Mouse (Mus musculus) megakaryocyte, embryonic 14.5 days (primary cell): ENCODE results near the gene Ddx5. TPM values are rescaled to one million over a fixed set of nuclear protein-coding genes. Genes with fewer than 3 reads are reported as not detected.

Experiments used
- H3K27me3 ChIP-seq: replicated peaks from 2 replicates; pipeline ENCODE3; 2012; ENCODE audit warnings: inconsistent platforms
- H3K36me3 ChIP-seq: replicated peaks from 2 replicates; pipeline ENCODE3; 2012; ENCODE audit warnings: low read length, inconsistent platforms, mixed read lengths
- H3K4me1 ChIP-seq: 2 replicates; pipeline ENCODE4 v1.6.1; 2012; ENCODE audit warnings: inconsistent platforms
- H3K4me3 ChIP-seq: replicated peaks from 2 replicates; pipeline ENCODE3; 2012; ENCODE audit warnings: moderate library complexity, mild to moderate bottlenecking, inconsistent platforms
- H3K9me3 ChIP-seq: 2 replicates; pipeline ENCODE4 v1.6.1; 2012; ENCODE audit warnings: inconsistent platforms
- FLI1 ChIP-seq: IDR thresholded peaks from 2 replicates; pipeline ENCODE4 v1.6.1; 2012; ENCODE audit warnings: low read length, inconsistent platforms, mixed read lengths
- GATA1 ChIP-seq: IDR thresholded peaks from 3 replicates; pipeline ENCODE4 v1.6.1; 2012; ENCODE audit warnings: mixed read lengths, low read length, inconsistent platforms, borderline replicate concordance
- polyA plus RNA-seq: library from polyadenylated mRNA; stranded (reverse); fragments of >175 nt; gene quantifications from 2 replicates; pipeline ENCODE4 v1.2.3, GENCODE M21; 2012; ENCODE audit warnings: low replicate concordance; ENCODE audit not compliant: insufficient read depth

The Ddx5 gene
- polyA plus RNA-seq, 1 experiment = 1,300 TPM

DNA sequence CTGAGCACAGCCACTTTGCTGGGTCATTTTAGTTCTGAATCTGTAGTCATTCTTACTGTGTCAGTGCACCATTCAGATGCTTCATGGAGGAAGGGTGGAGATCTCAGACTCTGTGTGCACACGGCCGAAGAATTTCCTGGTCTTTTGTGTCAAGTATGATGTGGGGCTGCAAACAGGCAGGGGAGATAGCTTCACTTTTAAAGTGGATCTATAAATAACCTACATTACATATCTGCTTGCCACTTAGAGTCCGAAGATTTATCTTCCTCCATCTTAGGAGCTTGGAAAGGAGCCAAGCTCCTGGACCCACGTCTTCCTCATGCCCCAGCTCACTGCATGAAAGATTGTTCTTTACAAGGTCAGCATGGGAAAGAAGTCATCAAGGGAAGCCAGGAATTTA is 58.3 kb downstream of the Ddx5 start:
- Histone ChIP-seq H3K9me3 (peaks cover 11% of the 10 kb centered on the region), H3K4me3 (no peak overlapping the region), H3K36me3 (peaks cover 10% of the 10 kb centered on the region), H3K4me1 (peaks cover 26% of the 10 kb centered on the region), H3K27me3 (peaks cover 2% of the 10 kb centered on the region)
- TF ChIP-seq GATA1 (no peak), FLI1 (no peak)

Other genes with a start within 250 kb of the Ddx5 start
- gene Tex2, start 175.8 kb downstream of the Ddx5 start, polyA plus RNA-seq = 7.4 TPM in 1 of 2 replicates, not detected in the other
- 1.3 and 13.6 TPM in 2 replicates for gene Pecam1, start 38.6 kb downstream of the Ddx5 start, polyA plus RNA-seq
- 1.2 TPM in 1 of 2 replicates, not detected in the other for gene Milr1, start 38.0 kb downstream of the Ddx5 start, polyA plus RNA-seq
- 0.62 TPM in 1 of 2 replicates, not detected in the other for gene Polg2, start 9.6 kb downstream of the Ddx5 start, polyA plus RNA-seq
- gene Cep95, start 67 bp upstream of the Ddx5 start, polyA plus RNA-seq = 2.0 TPM in 1 of 2 replicates, not detected in the other
- gene Smurf2, start 131.5 kb upstream of the Ddx5 start, polyA plus RNA-seq = 1.0 and 2.7 TPM in 2 replicates
- 20.9 TPM in 1 of 2 replicates, not detected in the other for gene Kpna2, start 210.4 kb upstream of the Ddx5 start, polyA plus RNA-seq
- 1.0 and 1.7 TPM in 2 replicates for gene 1810010H24Rik, start 236.5 kb upstream of the Ddx5 start, polyA plus RNA-seq